Mouse (Mus musculus) CH12.LX (cell line): ENCODE measurements at regions not wholly inside any gene's neighbourhood (a gene's known extent, or its start where the extent isn't known, plus 50 kb on each side); places are given as distances from the start of the nearest gene placed in this dataset.

Experiments used
- CHD2 ChIP-seq: IDR thresholded peaks from 2 replicates; pipeline ENCODE4 v1.6.1; 2011; ENCODE audit warnings: low read length, improper control_type of control experiment
- CTCF ChIP-seq, 2 experiments: IDR thresholded peaks in 1 of 2; conservative IDR thresholded peaks in 1 of 2; 2 replicates each; pipeline ENCODE4 v1.5.1; 2011 to 2012; ENCODE audit warnings: low read depth in 2 of 2, low read length in 2 of 2, improper control_type of control experiment in 1 of 2, inconsistent platforms in 1 of 2, mild to moderate bottlenecking in 1 of 2, moderate library complexity in 1 of 2
- E2F4 ChIP-seq: IDR thresholded peaks from 2 replicates; pipeline ENCODE4 v1.6.1; 2011; ENCODE audit warnings: low read depth, low read length, improper control_type of control experiment; ENCODE audit not compliant: insufficient replicate concordance
- EP300 ChIP-seq: IDR thresholded peaks from 2 replicates; pipeline ENCODE4 v1.6.1; 2011; ENCODE audit warnings: low read length, improper control_type of control experiment
- MAX ChIP-seq: IDR thresholded peaks from 2 replicates; pipeline ENCODE4 v1.6.1; 2011; ENCODE audit warnings: low read length, improper control_type of control experiment
- MEF2A ChIP-seq: IDR thresholded peaks from 2 replicates; pipeline ENCODE4 v1.6.1; 2014; ENCODE audit warnings: low read depth, mild to moderate bottlenecking, inconsistent platforms, low read length, improper control_type of control experiment, borderline replicate concordance
- PAX5 ChIP-seq: IDR thresholded peaks from 2 replicates; pipeline ENCODE4 v1.6.1; 2012; ENCODE audit warnings: low read length, inconsistent platforms, mixed read lengths
- POLR2AphosphoS2 ChIP-seq: IDR thresholded peaks from 2 replicates; pipeline ENCODE4 v1.6.1; 2011; ENCODE audit warnings: low read depth, low read length, improper control_type of control experiment
- TCF12 ChIP-seq: IDR thresholded peaks from 2 replicates; pipeline ENCODE4 v1.6.1; 2014; ENCODE audit warnings: low read depth, mild to moderate bottlenecking, inconsistent platforms, low read length, improper control_type of control experiment
- ZMIZ1 ChIP-seq: IDR thresholded peaks from 2 replicates; pipeline ENCODE4 v1.6.1; 2012; ENCODE audit warnings: low read depth, mild to moderate bottlenecking, inconsistent platforms, low read length, improper control_type of control experiment
- ZNF384 ChIP-seq: IDR thresholded peaks from 2 replicates; pipeline ENCODE4 v1.6.1; 2012; ENCODE audit warnings: low read depth, low read length, improper control_type of control experiment, inconsistent platforms

GRCm38 (mm10) chr9:43977773-43978172 is 65.4 kb upstream of the Thy1 start:
- TF ChIP-seq MAX (no peak), MEF2A (no peak), CTCF (conservative IDR thresholded peaks at IDR 0.05 in 1 of 2, IDR thresholded peaks at IDR 0.05 in 1 of 2; ENCODE audit: low read depth in 2 of 2, low read length in 2 of 2) (no peak), ZMIZ1 (no peak), PAX5 (no peak), TCF12 (no peak), POLR2AphosphoS2 (no peak), CHD2 (no peak), ZNF384 (no peak), EP300 (no peak), E2F4 (no peak)
